Mouse (Mus musculus): ENCODE data around the gene Pcnx.

The Pcnx gene

GRCm38 (mm10) chr12:81855031-81855430 lies 4.8 kb upstream of the Pcnx start:
- DNase-seq (ENCODE audit: low read depth, low spot score): no peak

- DNase-seq (ENCODE audit: low read depth, low spot score): no peak
Measured at GRCm38 (mm10) chr12:81856696-81857095, 3.1 kb upstream of the Pcnx start.

GRCm38 (mm10) chr12:81857251-81857650 lies 2.6 kb upstream of the Pcnx start:
- no peak for DNase-seq (ENCODE audit: low read depth, low spot score)

- DNase-seq (ENCODE audit: low read depth, low spot score): no peak
Measured at GRCm38 (mm10) chr12:81857978-81858569, 1.7 kb upstream of the Pcnx start.

- no peak for DNase-seq (ENCODE audit: low read depth, low spot score)
Measured at GRCm38 (mm10) chr12:81860308-81861181, 722 bp downstream of the Pcnx start.

- DNase-seq (ENCODE audit: low read depth, low spot score): no peak
Measured at GRCm38 (mm10) chr12:81861199-81862085, 1.6 kb downstream of the Pcnx start.

- no peak for DNase-seq (ENCODE audit: low read depth, low spot score)
Measured at GRCm38 (mm10) chr12:81862351-81862802, 2.6 kb downstream of the Pcnx start.

- DNase-seq (ENCODE audit: low read depth, low spot score): no peak
Measured at GRCm38 (mm10) chr12:81863949-81864348, 4.1 kb downstream of the Pcnx start.

GRCm38 (mm10) chr12:81865183-81865582 lies 5.4 kb downstream of the Pcnx start:
- DNase-seq (ENCODE audit: low read depth, low spot score): no peak

- no peak for DNase-seq (ENCODE audit: low read depth, low spot score)
Measured at GRCm38 (mm10) chr12:81867316-81867715, 7.5 kb downstream of the Pcnx start.

- DNase-seq (ENCODE audit: low read depth, low spot score): no peak
Measured at GRCm38 (mm10) chr12:81869205-81869940, 9.6 kb downstream of the Pcnx start.

GRCm38 (mm10) chr12:81873345-81873744 lies 13.5 kb downstream of the Pcnx start:
- DNase-seq (ENCODE audit: low read depth, low spot score): no peak

GRCm38 (mm10) chr12:81880161-81880560 lies 20.3 kb downstream of the Pcnx start:
- DNase-seq (ENCODE audit: low read depth, low spot score): no peak

GRCm38 (mm10) chr12:81883255-81884106 lies 23.7 kb downstream of the Pcnx start:
- DNase-seq (ENCODE audit: low read depth, low spot score): no peak

GRCm38 (mm10) chr12:81884107-81884398 lies 24.2 kb downstream of the Pcnx start:
- DNase-seq (ENCODE audit: low read depth, low spot score): no peak

- DNase-seq (ENCODE audit: low read depth, low spot score): no peak
Measured at GRCm38 (mm10) chr12:81884983-81885382, 25.2 kb downstream of the Pcnx start.

GRCm38 (mm10) chr12:81885982-81886381 lies 26.2 kb downstream of the Pcnx start:
- DNase-seq (ENCODE audit: low read depth, low spot score): no peak

GRCm38 (mm10) chr12:81888954-81889353 lies 29.1 kb downstream of the Pcnx start:
- DNase-seq (ENCODE audit: low read depth, low spot score): no peak

GRCm38 (mm10) chr12:81891946-81892345 lies 32.1 kb downstream of the Pcnx start:
- DNase-seq (ENCODE audit: low read depth, low spot score): no peak

- no peak for DNase-seq (ENCODE audit: low read depth, low spot score)
Measured at GRCm38 (mm10) chr12:81894311-81894710, 34.5 kb downstream of the Pcnx start.

- DNase-seq (ENCODE audit: low read depth, low spot score): no peak
Measured at GRCm38 (mm10) chr12:81895986-81896385, 36.2 kb downstream of the Pcnx start.

All from retina, postnatal 7 days (tissue).